Comparison of ENCODE assay signal across 10 mouse cellular contexts in genomic region chr4:106941475-106941874, GRCm38 (mm10). TPM values are rescaled to one million over a fixed set of nuclear protein-coding genes. Genes with fewer than 3 reads are reported as not detected.
DNase-seq lines count a peak whose midpoint lies in the region; ATAC-seq lines count a peak whose summit lies in the region.
"Had no signal": no experiment of that assay in that cellular context is flagged by ENCODE, and none has a peak within 500 bp of the region (broad histone marks: within the 10 kb centered on the region; RNA-seq: fewer than 3 reads in every experiment).

No protein-coding gene starts in this region.

- H3K27ac ChIP-seq in hindbrain, embryonic 12.5 days, result no peak overlapping the region
- no peak overlapping the region for H3K27ac ChIP-seq in hindbrain, embryonic 16.5 days (ENCODE audit: low read depth, low read length)
- peak overlapping the region; percentile 76 for H3K27ac ChIP-seq in forebrain, embryonic 12.5 days
- H3K27ac ChIP-seq: liver, embryonic 14.5 days had no signal

- DNase-seq in thymus, postnatal 10 days (ENCODE audit: low spot score in 2 of 2), result peak; percentile 39 to 47
- no peak for DNase-seq in thymus, postnatal 25 days
- no peak for DNase-seq in cerebellum, adult 11-12 months
- DNase-seq: cerebellum, adult 8-10 months; kidney, adult 2 months had no signal

- 0 out of 2 replicates have a peak, but pooled peaks cover 4% of the 10 kb centered on the region for H3K36me3 ChIP-seq in hindbrain, embryonic 12.5 days
- H3K36me3 ChIP-seq in hindbrain, embryonic 16.5 days (ENCODE audit: control insufficient read depth, insufficient read depth, low read length), result 0 out of 2 replicates have a peak, but pooled peaks cover 2% of the 10 kb centered on the region
- peaks cover 5% of the 10 kb centered on the region for H3K36me3 ChIP-seq in forebrain, embryonic 12.5 days (replicated peaks)

- H3K27me3 ChIP-seq in hindbrain, embryonic 12.5 days, result no peaks in the 10 kb centered on the region
- H3K27me3 ChIP-seq in hindbrain, embryonic 16.5 days (replicated peaks; ENCODE audit: control insufficient read depth, insufficient read depth, low read length), result no peaks in the 10 kb centered on the region
- H3K27me3 ChIP-seq in forebrain, embryonic 12.5 days, result no peaks in the 10 kb centered on the region

- no peaks in the 10 kb centered on the region for H3K9me3 ChIP-seq in hindbrain, embryonic 12.5 days (replicated peaks)
- H3K9me3 ChIP-seq in hindbrain, embryonic 16.5 days (ENCODE audit: control insufficient read depth, low read length), result no peaks in the 10 kb centered on the region
- no peaks in the 10 kb centered on the region for H3K9me3 ChIP-seq in forebrain, embryonic 12.5 days

- H3K4me1 ChIP-seq in hindbrain, embryonic 12.5 days, result peaks cover 90% of the 10 kb centered on the region
- H3K4me1 ChIP-seq in hindbrain, embryonic 16.5 days (ENCODE audit: control insufficient read depth, insufficient read depth, low read depth, low read length), result peaks cover 77% of the 10 kb centered on the region
- peaks cover 99% of the 10 kb centered on the region for H3K4me1 ChIP-seq in forebrain, embryonic 12.5 days

- H3K4me2 ChIP-seq in hindbrain, embryonic 12.5 days (replicated peaks), result no peak overlapping the region
- H3K4me2 ChIP-seq in hindbrain, embryonic 16.5 days (ENCODE audit: low read length), result no peak overlapping the region
- H3K4me2 ChIP-seq in forebrain, embryonic 12.5 days, result peak overlapping the region; percentile 21; the same call in 1 of the 2 replicates

- no peak for ATAC-seq in hindbrain, embryonic 12.5 days (ENCODE audit: low FRiP score)
- ATAC-seq in hindbrain, embryonic 16.5 days, result no peak
- no peak for ATAC-seq in forebrain, embryonic 12.5 days (ENCODE audit: low FRiP score)
- no peak for ATAC-seq in activated CD4-positive, CD25-positive, alpha-beta regulatory T cell, adult 4 months

- no peak overlapping the region for H3K4me3 ChIP-seq in hindbrain, embryonic 12.5 days
- H3K4me3 ChIP-seq in hindbrain, embryonic 16.5 days (ENCODE audit: low read length), result no peak overlapping the region
- H3K4me3 ChIP-seq in forebrain, embryonic 12.5 days (replicated peaks), result no peak overlapping the region

- peak overlapping the region; percentile 9; the same call in 1 of the 2 replicates for H3K9ac ChIP-seq in hindbrain, embryonic 12.5 days
- no peak overlapping the region for H3K9ac ChIP-seq in hindbrain, embryonic 16.5 days (ENCODE audit: low read depth, low read length)
- H3K9ac ChIP-seq in forebrain, embryonic 12.5 days, result peak overlapping the region; percentile 33; the same call in 1 of the 2 replicates
- H3K9ac ChIP-seq: liver, embryonic 14.5 days had no signal

RNA-seq across cellular contexts. Expression of gene Ssbp3, which starts 31.0 kb away (rescaled TPM):
- 285 and 302 TPM in 2 replicates for polyA plus RNA-seq in hindbrain, embryonic 12.5 days (2016; fragmentation: Nextera tagmentation; extraction: Ambion mirVana)
- polyA plus RNA-seq in hindbrain, embryonic 16.5 days (2015; fragmentation: Nextera tagmentation; extraction: Ambion mirVana), result 82.9 and 115 TPM in 2 replicates
- 198 and 214 TPM in 2 replicates for polyA plus RNA-seq in forebrain, embryonic 12.5 days (2016; fragmentation: Nextera tagmentation; extraction: Ambion mirVana)
- polyA plus RNA-seq in activated CD4-positive, CD25-positive, alpha-beta regulatory T cell, adult 4 months (2017; shearing (Covaris generic)), result 10 to 100 TPM; 42.9 to 48.0 TPM

Comparison
In these comparisons a context has a peak if more than half of its experiments do, and no peak if none do; other contexts are left out.
1. DNase-seq: peak in thymus, postnatal 10 days (2 of 2); none in thymus, postnatal 25 days (single experiment) and cerebellum, adult 11-12 months (single experiment).